Comparison of ENCODE assay signal across 33 mouse cellular contexts in genomic region chr13:94803480-94804057, GRCm38 (mm10). TPM values are rescaled to one million over a fixed set of nuclear protein-coding genes. Genes with fewer than 3 reads are reported as not detected.
DNase-seq lines count a peak whose midpoint lies in the region; ATAC-seq lines count a peak whose summit lies in the region.
"Had no signal": no experiment of that assay in that cellular context is flagged by ENCODE, and none has a peak within 500 bp of the region (broad histone marks: within the 10 kb centered on the region; RNA-seq: fewer than 3 reads in every experiment).

No protein-coding gene starts in this region.

- no peak overlapping the region for H3K27ac ChIP-seq in forebrain, embryonic 14.5 days (ENCODE audit: low read depth, low read length)
- no peak overlapping the region for H3K27ac ChIP-seq in forebrain, embryonic 15.5 days (replicated peaks)
- H3K27ac ChIP-seq: embryonic facial prominence, embryonic 12.5 days; gastrocnemius, adult 2 months; heart, adult 2 months; limb, embryonic 10.5 days; limb, embryonic 15.5 days; liver, embryonic 15.5 days; neural tube, embryonic 13.5 days had no signal

- peaks cover 8% of the 10 kb centered on the region; the same call in 1 of the 2 replicates for H3K4me1 ChIP-seq in forebrain, embryonic 14.5 days (ENCODE audit: control insufficient read depth, insufficient read depth, low read length)
- 0 out of 2 replicates have a peak, but pooled peaks cover 3% of the 10 kb centered on the region for H3K4me1 ChIP-seq in forebrain, embryonic 15.5 days
- peaks cover 42% of the 10 kb centered on the region for H3K4me1 ChIP-seq in megakaryocyte, embryonic 14.5 days

- H3K9ac ChIP-seq in forebrain, embryonic 14.5 days (ENCODE audit: low read length): no peak overlapping the region
- H3K9ac ChIP-seq in forebrain, embryonic 15.5 days (replicated peaks): no peak overlapping the region
- H3K9ac ChIP-seq: embryonic facial prominence, embryonic 12.5 days; heart, embryonic 12.5 days; limb, embryonic 15.5 days; liver, embryonic 15.5 days; lung, embryonic 14.5 days; neural tube, embryonic 13.5 days had no signal

- H3K9me3 ChIP-seq in forebrain, embryonic 14.5 days (replicated peaks; ENCODE audit: control insufficient read depth, low read length): no peaks in the 10 kb centered on the region
- H3K9me3 ChIP-seq in forebrain, embryonic 15.5 days: no peaks in the 10 kb centered on the region
- no peaks in the 10 kb centered on the region for H3K9me3 ChIP-seq in megakaryocyte, embryonic 14.5 days
- H3K9me3 ChIP-seq: embryonic facial prominence, embryonic 12.5 days; heart, embryonic 12.5 days; limb, embryonic 10.5 days; limb, embryonic 15.5 days; liver, embryonic 15.5 days; neural tube, embryonic 13.5 days had no signal

- no peak for ATAC-seq in forebrain, embryonic 14.5 days
- no peak for ATAC-seq in forebrain, embryonic 15.5 days (replicated peaks)
- ATAC-seq in megakaryocyte, adult 5-6 weeks (ENCODE audit: poor library complexity, severe bottlenecking): no peak
- ATAC-seq: CD4-positive, CD25-positive, alpha-beta regulatory T cell, adult 4 months; forebrain, embryonic 16.5 days; intestine, embryonic 16.5 days; midbrain, embryonic 16.5 days had no signal

- DNase-seq in forebrain, embryonic 14.5 days (ENCODE audit: low spot score): peak; percentile 19
- peak; percentile 26 for DNase-seq in ES-CJ7 (ENCODE audit: low read depth, low spot score)
- peak; percentile 44 for DNase-seq in ZHBTc4 (ENCODE audit: low read depth, low spot score)
- no peak for DNase-seq in neural tube, embryonic 10.5 days (ENCODE audit: extremely low spot score, low spot score)
- DNase-seq in yolk sac, embryonic 10.5 days (ENCODE audit: low spot score): no peak
- DNase-seq: adrenal gland, postnatal 14 days; cerebellum, adult 11-12 months; embryo, embryonic 11 days; gastrocnemius, adult 2 months; gastrocnemius, postnatal 36 days; heart, adult 2 months; kidney, adult 9 months; kidney, postnatal 10 days; layer of hippocampus, adult 9-11 months; lung, embryonic 14.5 days; lung, postnatal 14 days; right cerebral cortex, postnatal 25 days; thymus, adult 18-20 months; thymus, postnatal 25 days had no signal

- no peak overlapping the region for H3K4me2 ChIP-seq in forebrain, embryonic 14.5 days (ENCODE audit: low read length)
- no peak overlapping the region for H3K4me2 ChIP-seq in forebrain, embryonic 15.5 days (replicated peaks)
- H3K4me2 ChIP-seq: embryonic facial prominence, embryonic 12.5 days; heart, embryonic 12.5 days; limb, embryonic 15.5 days; liver, embryonic 15.5 days; lung, embryonic 14.5 days; neural tube, embryonic 13.5 days had no signal

- no peaks in the 10 kb centered on the region for H3K27me3 ChIP-seq in forebrain, embryonic 14.5 days (replicated peaks; ENCODE audit: control insufficient read depth, insufficient read depth, low read length)
- no peaks in the 10 kb centered on the region for H3K27me3 ChIP-seq in forebrain, embryonic 15.5 days
- H3K27me3 ChIP-seq in megakaryocyte, embryonic 14.5 days (replicated peaks): no peaks in the 10 kb centered on the region
- H3K27me3 ChIP-seq: embryonic facial prominence, embryonic 12.5 days; heart, embryonic 12.5 days; limb, embryonic 15.5 days; liver, embryonic 15.5 days; neural tube, embryonic 13.5 days had no signal

- WGBS in forebrain, embryonic 14.5 days: 58% methylated on average over 5 of the region's 5 CpGs
- 58% methylated on average over 5 of the region's 5 CpGs for WGBS in forebrain, embryonic 15.5 days

- H3K36me3 ChIP-seq in forebrain, embryonic 14.5 days (ENCODE audit: control insufficient read depth, insufficient read depth, low read length): no peaks in the 10 kb centered on the region
- no peaks in the 10 kb centered on the region for H3K36me3 ChIP-seq in forebrain, embryonic 15.5 days
- H3K36me3 ChIP-seq in megakaryocyte, embryonic 14.5 days (replicated peaks; ENCODE audit: low read length): no peaks in the 10 kb centered on the region
- H3K36me3 ChIP-seq: embryonic facial prominence, embryonic 12.5 days; heart, embryonic 12.5 days; limb, embryonic 10.5 days; limb, embryonic 15.5 days; liver, embryonic 15.5 days; neural tube, embryonic 13.5 days had no signal

- no peak overlapping the region for H3K4me3 ChIP-seq in forebrain, embryonic 14.5 days (ENCODE audit: low read depth, low read length)
- no peak overlapping the region for H3K4me3 ChIP-seq in forebrain, embryonic 15.5 days
- H3K4me3 ChIP-seq in megakaryocyte, embryonic 14.5 days (replicated peaks): peak overlapping the region; percentile 59
- H3K4me3 ChIP-seq: embryonic facial prominence, embryonic 12.5 days; gastrocnemius, adult 2 months; heart, adult 2 months; heart, embryonic 12.5 days; limb, embryonic 10.5 days; limb, embryonic 15.5 days; liver, embryonic 15.5 days; myocyte; neural tube, embryonic 13.5 days had no signal

RNA-seq across cellular contexts. Expression of gene Tbca, which starts 14.9 kb away (rescaled TPM):
- polyA plus RNA-seq in forebrain, embryonic 14.5 days (2014; fragmentation: Nextera tagmentation; extraction: Ambion mirVana): 291 and 302 TPM in 2 replicates
- 269 and 282 TPM in 2 replicates for polyA plus RNA-seq in forebrain, embryonic 15.5 days (2015; fragmentation: Nextera tagmentation; extraction: Ambion mirVana)
- 15.2 TPM in 1 of 2 replicates, not detected in the other for polyA plus RNA-seq in megakaryocyte, embryonic 14.5 days (2012; ENCODE audit: insufficient read depth, low replicate concordance)
- 132 and 172 TPM in 2 replicates for total RNA-seq in megakaryocyte, adult 5-6 weeks (2015)
- 114 and 136 TPM in 2 replicates for total RNA-seq in megakaryocyte, adult 5-6 weeks (2017)

Comparison
In these comparisons a context has a peak if more than half of its experiments do, and no peak if none do; other contexts are left out.
1. DNase-seq: peak in forebrain, embryonic 14.5 days (single experiment), ES-CJ7 (single experiment) and ZHBTc4 (single experiment); none in neural tube, embryonic 10.5 days (single experiment) and yolk sac, embryonic 10.5 days (single experiment).
2. RNA of gene Tbca, which starts 14.9 kb away (polyA plus RNA-seq): 291 to 302 TPM in forebrain, embryonic 14.5 days and 269 to 282 TPM in forebrain, embryonic 15.5 days; 15.2 TPM in megakaryocyte, embryonic 14.5 days; every median in the first group is over 10 times any median in the second.